In the genomic region with DNA sequence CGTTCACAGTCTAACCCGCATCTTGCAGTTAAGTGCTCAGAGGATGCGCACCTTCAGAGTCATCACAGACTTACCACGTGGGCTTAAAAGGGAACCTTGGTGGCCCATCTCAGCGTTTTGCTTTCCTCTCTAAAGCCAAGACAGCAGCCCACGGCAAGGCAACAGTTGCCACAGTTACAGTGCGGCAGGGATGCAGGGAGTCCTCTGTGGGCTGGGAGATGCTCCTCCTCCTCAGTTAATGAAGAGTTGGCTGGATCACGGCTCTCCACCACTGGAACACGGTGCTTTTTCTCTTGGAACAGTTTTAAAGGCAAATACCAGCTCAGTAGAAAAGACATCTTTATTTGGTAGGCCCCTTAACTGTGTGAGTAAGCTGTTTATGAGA, we compare ENCODE assay signal across 12 mouse cellular contexts. TPM values are rescaled to one million over a fixed set of nuclear protein-coding genes. Genes with fewer than 3 reads are reported as not detected.
A peak's percentile ranks its signal among the peaks of the same experiment; 100 is the strongest.
DNase-seq lines count a peak whose midpoint lies in the region; ATAC-seq and TF ChIP-seq lines count a peak whose summit lies in the region.
"Had no signal": no experiment of that assay in that cellular context is flagged by ENCODE, and none has a peak within 500 bp of the region (broad histone marks: within the 10 kb centered on the region; RNA-seq: fewer than 3 reads in every experiment).

No protein-coding gene starts in this region.

- peak overlapping the region; percentile 84 for H3K27ac ChIP-seq in liver, adult 2 months (replicated peaks; ENCODE audit: insufficient read depth, low read depth, low read length)

- peak; percentile 86 for DNase-seq in liver, adult 2 months (ENCODE audit: extremely low read depth, low read depth, low spot score)
- no peak for DNase-seq in liver
- peak; percentile 64 to 73 for DNase-seq in left cerebral cortex, postnatal 25 days (ENCODE audit: low spot score in 2 of 2)
- peak; percentile 67 for DNase-seq in right cerebral cortex, postnatal 36 days (ENCODE audit: low spot score in 2 of 2)
- DNase-seq in spleen, postnatal 14 days (ENCODE audit: low spot score in 2 of 2) = no peak
- DNase-seq in kidney, adult 18-20 months = no peak
- DNase-seq: gastrocnemius, postnatal 14 days; heart, postnatal 14 days; retina, postnatal 1 day had no signal

- no peak for ATAC-seq in erythroblast, adult 5-6 weeks (replicated peaks; ENCODE audit: low FRiP score, poor library complexity, severe bottlenecking)
- ATAC-seq: inflammation-experienced regulatory T-cells, adult 6 months had no signal

- 39% methylated on average over 9 of the region's 9 CpGs for WGBS in liver, adult 2 months

- H3K9ac ChIP-seq in liver, adult 2 months (ENCODE audit: low read depth, low read length) = peak overlapping the region; percentile 54

- peaks cover 87% of the 10 kb centered on the region for H3K4me1 ChIP-seq in erythroblast, embryonic 14.5 days (ENCODE audit: control insufficient read depth)
- H3K4me1 ChIP-seq in liver, adult 2 months (ENCODE audit: control insufficient read depth, insufficient read depth, low read length) = peaks cover 34% of the 10 kb centered on the region

- H3K36me3 ChIP-seq in erythroblast, embryonic 14.5 days (ENCODE audit: control insufficient read depth) = peaks cover 66% of the 10 kb centered on the region
- no peaks in the 10 kb centered on the region for H3K36me3 ChIP-seq in liver, adult 2 months (ENCODE audit: control insufficient read depth, insufficient read depth, low read length)

- peaks cover 30% of the 10 kb centered on the region; the same call in 1 of the 2 replicates for H3K79me2 ChIP-seq in liver, adult 2 months (ENCODE audit: control insufficient read depth, insufficient read depth, low read length)

- H3K4me3 ChIP-seq in erythroblast, embryonic 14.5 days (replicated peaks) = peak overlapping the region; percentile 51
- H3K4me3 ChIP-seq in liver, adult 2 months (ENCODE audit: insufficient read depth, low read depth, low read length) = peak overlapping the region; percentile 33; the same call in 1 of the 2 replicates

- intact Hi-C loops in left cerebral cortex, postnatal 25 days (cut with DNase I) = no loop called here

- H3K27me3 ChIP-seq in erythroblast, embryonic 14.5 days (ENCODE audit: control insufficient read depth) = no peaks in the 10 kb centered on the region
- no peaks in the 10 kb centered on the region for H3K27me3 ChIP-seq in liver, adult 2 months (ENCODE audit: control insufficient read depth, insufficient read depth, low read length)

- H3K9me3 ChIP-seq in erythroblast, embryonic 14.5 days (ENCODE audit: control insufficient read depth, low read length) = no peaks in the 10 kb centered on the region

- TF ChIP-seq CTCF in liver, adult 2 months (IDR thresholded peaks at IDR 0.05; ENCODE audit: low read depth, low read length) = no peak

- no peak for TF ChIP-seq POLR2A in liver, adult 2 months (IDR thresholded peaks at IDR 0.05; ENCODE audit: extremely low read depth, insufficient read depth, low read length)

RNA-seq across cellular contexts. Expression of a gene that starts 4.6 kb away (rescaled TPM):
- polyA plus RNA-seq in erythroblast, embryonic 14.5 days (2012) = 4.8 and 6.1 TPM in 2 replicates
- total RNA-seq in erythroblast, adult 5-6 weeks (2015; ENCODE audit: low replicate concordance) = 39.6 and 43.5 TPM in 2 replicates
- total RNA-seq in erythroblast, adult 5-6 weeks (2017; ENCODE audit: low replicate concordance) = 27.3 and 31.4 TPM in 2 replicates
- total RNA-seq in liver, adult 2 months (2014; rRNA removed) = 12.0 and 12.1 TPM in 2 replicates
- polyA plus RNA-seq in liver, adult 2 months (2012; rRNA removed) = 9.8 and 12.5 TPM in 2 replicates
- 10 to 100 TPM; 52.3 to 57.2 TPM for total RNA-seq in left cerebral cortex, postnatal 25 days (2021)

Comparison
In these comparisons a context has a peak if more than half of its experiments do, and no peak if none do; other contexts are left out.
1. DNase-seq: peak in liver, adult 2 months (single experiment), left cerebral cortex, postnatal 25 days (2 of 2) and right cerebral cortex, postnatal 36 days (2 of 2); none in liver (single experiment), spleen, postnatal 14 days (0 of 2) and kidney, adult 18-20 months (single experiment).